Mouse (Mus musculus) adrenal gland, adult 8-10 months (tissue): ENCODE results near the gene Rpl37. TPM values are rescaled to one million over a fixed set of nuclear protein-coding genes. Genes with fewer than 3 reads are reported as not detected.
A peak's percentile ranks its signal among the peaks of the same experiment; 100 is the strongest.

Experiments
- DNase-seq: peaks from one replicate; pipeline ENCODE4 v3.0.0; 2022
- total RNA-seq, 4 experiments: library from RNA; stranded (reverse); gene quantifications; 2 replicates each; pipeline ENCODE4 v1.2.4; 2022

Rpl37 gene
- total RNA-seq = 100 to 1,000 TPM; 411 to 520 (median 488) TPM

GRCm38 (mm10) chr15:5116270-5117030 lies at the start of gene Rpl37:
TSS of gene Rpl37 (plus strand) at chr15:5116645.
- peak; percentile 98 for DNase-seq

GRCm38 (mm10) chr15:5068801-5069518 lies 47.5 kb upstream of the Rpl37 start:
- peak; percentile 7 for DNase-seq

DNA sequence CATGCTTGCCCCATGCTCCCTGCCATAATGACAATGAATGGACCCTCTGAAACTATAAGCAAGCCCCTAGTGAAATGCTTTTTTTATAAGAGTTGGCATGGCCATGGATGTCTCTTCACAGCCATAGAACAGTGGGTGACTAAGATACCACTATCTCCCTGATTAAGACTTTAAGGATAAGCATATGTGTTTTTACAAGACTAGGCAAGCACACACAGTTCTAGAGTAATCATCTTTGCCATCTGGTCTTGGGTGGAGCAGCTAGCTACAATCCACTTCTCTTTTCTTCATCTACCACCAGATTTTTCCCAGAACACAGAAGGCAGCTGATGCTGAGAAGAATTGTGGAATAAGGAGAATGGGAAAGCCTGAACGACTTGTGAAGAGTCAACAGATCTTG lies 35.2 kb upstream of the Rpl37 start:
- no peak for DNase-seq

DNA sequence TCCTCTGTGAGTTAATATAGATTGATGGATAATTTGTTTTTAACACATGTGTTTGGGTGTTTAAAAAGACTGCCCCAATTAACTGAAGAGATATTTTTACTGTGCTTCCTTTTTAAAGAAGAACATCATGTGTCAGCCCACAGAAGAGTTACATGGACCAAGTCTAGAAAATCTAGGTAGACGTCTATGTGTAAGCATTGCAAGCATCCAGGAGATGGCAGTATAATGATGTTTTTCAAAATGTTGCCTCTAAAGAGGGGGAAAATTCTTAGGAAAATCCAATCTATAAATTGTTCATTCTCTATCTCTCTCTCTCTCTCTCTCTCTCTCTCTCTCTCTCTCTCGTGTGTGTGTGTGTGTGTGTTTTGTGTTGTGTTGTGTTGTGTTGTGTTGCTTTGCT lies 30.3 kb upstream of the Rpl37 start:
- DNase-seq = no peak

DNA sequence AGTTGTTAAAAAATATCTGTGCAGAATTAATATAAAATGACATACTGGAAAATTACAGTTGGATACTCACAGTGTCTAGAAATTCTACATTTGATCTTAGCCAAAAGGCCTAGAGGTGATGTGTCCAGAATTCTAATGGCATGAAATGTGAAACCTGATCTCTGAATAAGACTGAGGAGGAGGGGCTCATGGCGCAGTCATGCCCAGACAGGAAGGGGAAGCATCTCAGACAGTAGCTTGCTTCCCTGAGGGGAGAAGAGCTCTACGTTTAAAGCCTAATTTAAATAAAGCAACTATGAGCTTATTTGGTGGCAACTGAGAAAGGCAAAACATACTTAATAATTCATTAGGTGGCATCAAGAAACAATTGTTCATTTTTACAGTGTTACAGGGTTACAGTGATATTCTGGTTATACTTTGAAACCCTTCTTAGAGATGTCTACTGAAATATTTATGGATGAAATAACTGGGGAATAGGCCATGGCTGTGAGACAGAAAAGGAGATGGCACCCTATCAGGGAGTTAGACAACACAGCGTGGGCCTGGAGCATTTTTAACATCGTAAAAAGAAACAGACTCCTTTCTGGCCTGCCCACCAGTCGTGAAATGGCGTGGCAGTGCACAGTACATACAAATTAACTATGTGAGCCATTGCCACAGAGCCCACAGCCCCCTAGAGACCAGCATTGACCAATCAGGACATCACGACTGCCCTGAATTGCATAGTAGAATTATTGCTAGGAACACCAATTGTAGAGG lies 27.4 kb upstream of the Rpl37 start:
- no peak for DNase-seq

GRCm38 (mm10) chr15:5090131-5090530 lies 26.3 kb upstream of the Rpl37 start:
- DNase-seq = no peak

DNA sequence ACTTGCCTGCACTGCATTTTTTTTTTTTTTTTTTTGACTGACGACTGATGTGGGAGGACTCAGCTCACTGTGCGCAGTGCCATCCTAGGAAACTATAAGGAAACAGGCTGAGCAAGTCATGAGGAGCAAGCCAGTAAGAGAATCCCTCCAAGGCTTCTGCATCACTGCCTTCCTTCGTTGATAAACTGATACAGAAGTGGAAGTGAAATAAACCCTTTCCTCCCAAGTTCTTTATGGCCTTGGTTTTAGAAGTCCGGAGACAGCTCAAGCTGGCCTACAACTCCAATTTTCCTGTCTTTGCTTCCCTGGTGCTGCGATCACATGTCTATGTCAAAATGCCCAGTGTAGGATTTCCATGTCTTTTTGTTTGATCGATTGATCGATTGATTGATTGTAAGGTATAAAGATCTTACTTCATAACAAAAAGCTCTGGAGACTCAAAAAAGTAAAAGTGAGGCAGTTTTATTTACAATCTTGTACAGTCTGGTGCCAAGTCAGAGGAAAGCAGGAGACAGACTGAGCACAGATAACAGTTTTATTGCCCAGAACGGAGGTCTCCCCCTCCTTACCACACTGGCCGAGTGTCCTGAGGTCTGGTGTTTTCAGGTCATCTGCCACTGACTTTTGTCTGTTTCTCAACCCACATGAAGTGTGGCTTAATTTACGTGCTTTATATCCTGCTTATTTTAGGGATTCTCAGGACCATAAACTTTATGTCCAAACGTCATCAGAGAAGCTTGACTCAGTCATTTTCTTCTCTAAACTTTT lies 20.7 kb upstream of the Rpl37 start:
- DNase-seq = no peak

DNA sequence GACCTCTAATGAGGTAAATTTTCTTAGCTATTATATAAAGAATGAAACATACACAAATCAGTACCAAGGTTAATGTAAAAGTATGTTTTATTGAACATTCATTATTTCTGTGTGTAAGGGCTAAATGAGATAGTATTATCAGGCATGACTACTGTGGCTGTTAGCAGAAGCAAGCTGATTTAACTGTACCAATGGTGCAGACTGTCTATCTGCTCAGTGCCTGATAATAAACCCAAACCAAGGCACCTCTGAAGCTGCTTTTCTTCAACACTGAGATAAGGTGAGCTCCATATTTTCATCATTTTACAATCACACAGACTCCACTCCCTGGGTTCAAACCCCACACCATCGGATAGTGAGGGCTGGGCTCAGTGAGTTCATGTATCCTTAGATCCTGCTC lies 19.1 kb upstream of the Rpl37 start:
- DNase-seq = no peak

- DNase-seq = no peak
These were observed 14.1 kb upstream of the Rpl37 start for GRCm38 (mm10) chr15:5102312-5102711.

DNA sequence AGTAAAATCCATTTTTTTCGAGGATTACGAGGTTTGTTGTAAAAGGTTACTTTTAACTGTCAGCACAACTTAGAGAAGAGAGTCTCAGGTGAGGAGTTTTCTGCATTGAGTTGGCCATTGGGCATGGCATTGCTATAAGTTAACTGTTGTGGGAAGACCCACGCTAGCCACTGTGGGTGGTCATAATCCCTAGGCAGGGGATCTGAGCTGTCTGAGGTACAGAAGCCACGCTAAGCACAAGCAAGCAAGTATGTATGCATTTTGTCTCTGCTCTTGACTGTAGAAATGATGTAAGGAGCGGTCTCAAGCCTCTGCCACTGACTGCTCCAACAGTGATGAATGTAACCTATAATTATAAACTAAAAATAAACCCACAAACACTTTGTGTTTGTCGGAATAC lies 10.6 kb upstream of the Rpl37 start:
- DNase-seq = no peak

DNA sequence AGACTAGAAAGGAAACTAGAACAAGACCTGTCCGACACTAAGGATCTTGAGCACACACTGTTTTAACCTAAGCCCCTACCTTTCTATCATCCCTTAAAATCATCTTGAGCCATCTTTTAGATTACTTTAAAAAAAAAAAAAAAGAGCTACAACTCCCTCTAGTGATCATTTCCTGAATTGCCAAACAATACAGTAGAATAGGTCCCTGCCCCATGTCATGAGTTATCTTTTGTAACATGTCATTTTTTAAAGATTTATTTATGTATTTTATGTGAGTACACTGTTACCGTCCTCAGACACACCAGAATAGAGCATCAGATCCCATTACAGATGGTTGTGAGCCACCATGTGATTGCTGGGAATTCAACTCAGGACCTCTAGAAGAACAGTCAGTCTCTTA lies 10.2 kb upstream of the Rpl37 start:
- no peak for DNase-seq

- DNase-seq = no peak
These were observed 8.5 kb upstream of the Rpl37 start, which contains the start of gene Card6 for GRCm38 (mm10) chr15:5107686-5108654. TSS of gene Card6 (minus strand) at chr15:5108539.

GRCm38 (mm10) chr15:5108655-5109040 lies 7.8 kb upstream of the Rpl37 start:
- no peak for DNase-seq

GRCm38 (mm10) chr15:5112651-5113050 lies 3.8 kb upstream of the Rpl37 start:
- no peak for DNase-seq

DNA sequence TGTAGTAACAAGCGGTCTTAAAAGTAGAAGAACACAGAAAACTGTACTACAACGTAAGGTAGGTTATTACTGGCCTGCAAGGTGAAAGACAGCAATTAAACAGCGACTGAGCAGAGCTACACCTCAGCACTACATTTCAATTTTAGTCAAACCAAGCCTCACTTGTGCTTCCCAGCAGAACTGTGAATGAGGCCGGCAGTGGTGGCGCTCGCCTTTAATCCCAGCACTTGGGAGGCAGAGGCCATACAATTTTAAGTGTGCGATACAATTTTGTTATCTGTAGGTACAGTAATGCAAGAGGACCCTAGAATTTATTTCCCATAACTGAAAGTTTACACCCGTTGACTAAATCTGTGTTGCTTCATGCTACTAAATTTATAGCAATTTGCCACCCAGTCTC lies 1.3 kb upstream of the Rpl37 start:
- no peak for DNase-seq

DNA sequence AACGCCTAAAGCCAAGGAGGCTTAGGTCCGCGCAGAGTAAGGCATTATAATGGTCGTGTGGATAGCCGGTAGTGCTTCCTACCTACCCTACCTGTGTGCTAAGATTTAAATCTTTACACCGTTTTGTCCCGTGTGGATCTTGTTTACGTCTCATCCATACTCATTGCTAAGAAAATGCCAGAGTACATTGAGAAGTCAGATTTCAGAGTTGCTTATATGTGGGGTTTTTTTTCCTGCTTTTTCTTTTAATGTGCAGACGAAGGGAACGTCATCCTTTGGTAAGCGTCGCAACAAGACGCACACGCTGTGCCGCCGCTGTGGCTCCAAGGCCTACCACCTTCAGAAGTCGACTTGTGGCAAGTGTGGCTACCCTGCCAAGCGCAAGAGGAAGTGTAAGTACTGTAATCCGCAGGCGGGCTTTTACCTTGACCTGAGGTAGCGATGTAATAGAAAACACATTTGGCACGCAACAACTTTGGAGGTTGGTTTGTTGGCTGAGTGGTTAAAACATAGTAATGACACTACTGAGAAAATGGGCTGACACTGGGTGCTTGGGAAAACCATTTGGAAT lies 671 bp downstream of the Rpl37 start:
- peak; percentile 35 for DNase-seq

GRCm38 (mm10) chr15:5118626-5119025 lies 2.2 kb downstream of the Rpl37 start:
- DNase-seq = no peak

DNA sequence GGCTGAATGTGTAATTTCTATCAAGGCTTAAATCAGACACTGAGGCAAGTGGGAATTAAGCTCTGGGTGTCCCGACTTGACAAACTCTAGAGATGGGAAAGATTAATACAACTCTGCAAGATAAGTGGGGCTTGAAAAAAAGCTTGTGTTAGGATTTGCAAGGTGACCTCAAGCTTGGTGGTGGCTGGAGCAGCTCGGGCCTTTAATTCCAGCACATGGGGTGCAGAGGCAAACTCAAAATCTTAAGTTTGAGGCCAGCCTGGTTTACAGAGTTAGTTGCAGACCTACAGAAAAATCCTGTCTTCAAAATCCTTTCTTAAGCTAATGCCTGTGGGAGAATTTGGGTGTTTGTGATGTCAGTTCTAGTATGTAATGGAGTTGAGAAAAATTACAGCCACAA lies 2.7 kb downstream of the Rpl37 start:
- DNase-seq = no peak

- DNase-seq = no peak
These were observed 3.3 kb downstream of the Rpl37 start for GRCm38 (mm10) chr15:5119707-5120106.

- DNase-seq = no peak
These were observed 5.3 kb downstream of the Rpl37 start for GRCm38 (mm10) chr15:5121535-5122313.
